Mouse (Mus musculus) CD4-positive, CD25-positive, alpha-beta regulatory T cell, adult 4 months (primary cell): ENCODE measurements around the gene Cbx5. TPM values are rescaled to one million over a fixed set of nuclear protein-coding genes. Genes with fewer than 3 reads are reported as not detected.
"Not testable (repeated sequence)": the region's sequence is repeated elsewhere in the genome, so short reads cannot be mapped to it uniquely, and the experiment has no call there.

ENCODE experiments used
- ATAC-seq: one replicate; pipeline ENCODE4 v1.8.0; 2017
- polyA plus RNA-seq, 2 experiments: library from polyadenylated mRNA; unstranded; fragments of 100-300 nt; shearing (Covaris generic); gene quantifications; one replicate each; pipeline ENCODE4 v1.2.1; 2017

The Cbx5 gene
- polyA plus RNA-seq, 2 experiments from 2014 or later = 20.0 to 24.9 TPM

DNA sequence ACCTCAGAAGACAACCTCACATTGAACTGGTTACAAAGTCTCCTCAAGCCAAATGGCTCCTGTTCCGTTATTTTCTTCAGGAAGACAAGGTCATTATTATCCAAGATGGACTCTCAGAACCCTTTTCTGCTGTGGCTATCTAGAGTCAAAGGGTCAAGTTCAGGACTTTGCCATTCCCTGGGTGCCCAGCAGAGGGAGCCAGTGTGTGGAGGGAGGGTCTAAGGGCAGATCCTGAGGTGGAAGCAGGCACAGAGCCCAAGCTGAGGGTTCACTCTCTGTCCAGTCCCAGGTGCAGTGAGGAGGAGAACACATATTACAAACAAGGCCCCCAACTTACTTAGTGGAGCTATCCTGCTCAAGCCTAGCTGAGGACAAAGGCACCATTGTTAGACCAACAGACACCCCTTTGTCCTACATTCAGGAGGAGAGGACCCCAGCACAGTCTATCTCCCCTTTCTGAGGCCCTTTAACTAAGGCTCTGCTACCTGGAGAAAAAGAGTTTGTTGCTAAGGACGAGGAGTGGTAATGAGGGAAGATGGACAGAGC lies 10.7 kb upstream of the Cbx5 start:
- ATAC-seq = peak; percentile 39

DNA sequence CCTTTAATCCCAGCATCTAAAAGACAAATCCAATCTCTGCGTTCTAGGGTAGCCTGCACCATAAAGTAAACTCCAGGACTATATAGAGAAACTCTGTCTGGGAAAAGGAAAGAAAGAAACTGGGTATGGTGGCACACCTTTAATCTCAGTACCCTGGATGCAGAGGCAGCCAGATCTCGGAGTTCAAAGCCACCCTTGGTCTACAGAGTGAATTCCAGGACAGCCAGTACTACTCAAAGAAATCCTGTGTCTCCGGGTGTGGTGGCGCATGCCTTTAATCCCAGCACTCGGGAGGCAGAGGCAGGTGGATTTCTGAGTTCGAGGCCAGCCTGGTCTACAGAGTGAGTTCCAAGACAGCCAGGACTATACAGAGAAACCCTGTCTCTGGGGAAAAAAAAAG lies 9.9 kb upstream of the Cbx5 start:
- ATAC-seq = not testable (repeated sequence)

- no peak for ATAC-seq
Observed at GRCm38 (mm10) chr15:103248401-103249313, 9.0 kb upstream of the Cbx5 start.

DNA sequence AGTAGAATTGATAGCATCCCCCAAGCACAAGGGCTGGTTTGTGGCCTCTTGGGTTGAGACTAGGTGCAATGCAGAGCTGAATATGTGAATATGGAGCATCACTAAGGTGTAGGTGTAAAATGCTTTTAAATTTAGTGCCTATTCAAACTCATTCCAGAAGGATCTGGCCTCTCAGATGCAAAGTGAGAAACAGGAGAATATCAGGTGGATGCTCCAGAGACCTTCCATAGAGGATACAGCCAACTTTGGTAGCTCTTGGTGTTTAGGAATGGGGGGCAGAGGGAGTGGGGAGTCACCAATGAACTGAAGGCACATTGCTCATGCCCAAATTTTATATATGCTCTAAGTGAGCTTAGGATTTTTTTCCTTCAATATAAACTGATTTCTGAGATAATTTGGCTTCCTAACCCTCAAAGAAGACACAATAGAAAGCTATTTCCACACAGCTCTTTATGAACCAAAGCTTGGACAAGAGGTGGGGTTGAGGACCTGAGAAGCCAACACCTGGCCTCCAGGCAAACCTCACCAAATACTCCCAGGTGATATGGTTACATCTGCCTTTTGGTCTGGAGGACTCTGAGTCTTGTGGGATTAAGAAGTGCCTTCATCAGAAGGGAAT lies 8.3 kb upstream of the Cbx5 start:
- ATAC-seq = no peak

GRCm38 (mm10) chr15:103247078-103247781 lies 7.6 kb upstream of the Cbx5 start:
- no peak for ATAC-seq

DNA sequence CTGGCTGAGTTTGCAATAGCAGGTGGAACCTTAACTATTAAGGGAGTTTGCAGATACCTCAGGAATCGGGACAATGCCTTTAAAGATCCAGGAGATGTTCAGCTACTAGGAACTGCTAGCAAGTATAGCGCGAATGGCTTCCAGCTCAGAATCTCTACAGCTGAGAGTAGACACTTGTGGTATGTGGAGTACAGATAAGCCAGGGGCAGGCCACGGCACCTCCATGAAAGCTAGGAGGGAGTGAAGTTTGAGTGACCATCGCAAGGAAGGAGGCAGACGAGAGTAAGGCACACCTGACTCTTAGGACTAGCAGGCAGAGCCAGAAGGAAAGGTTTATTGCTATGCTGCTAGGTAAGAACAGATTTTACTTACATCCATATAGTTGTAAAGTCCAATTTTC lies 6.0 kb upstream of the Cbx5 start:
- no peak for ATAC-seq

GRCm38 (mm10) chr15:103242885-103243284 lies 3.3 kb upstream of the Cbx5 start:
- no peak for ATAC-seq

DNA sequence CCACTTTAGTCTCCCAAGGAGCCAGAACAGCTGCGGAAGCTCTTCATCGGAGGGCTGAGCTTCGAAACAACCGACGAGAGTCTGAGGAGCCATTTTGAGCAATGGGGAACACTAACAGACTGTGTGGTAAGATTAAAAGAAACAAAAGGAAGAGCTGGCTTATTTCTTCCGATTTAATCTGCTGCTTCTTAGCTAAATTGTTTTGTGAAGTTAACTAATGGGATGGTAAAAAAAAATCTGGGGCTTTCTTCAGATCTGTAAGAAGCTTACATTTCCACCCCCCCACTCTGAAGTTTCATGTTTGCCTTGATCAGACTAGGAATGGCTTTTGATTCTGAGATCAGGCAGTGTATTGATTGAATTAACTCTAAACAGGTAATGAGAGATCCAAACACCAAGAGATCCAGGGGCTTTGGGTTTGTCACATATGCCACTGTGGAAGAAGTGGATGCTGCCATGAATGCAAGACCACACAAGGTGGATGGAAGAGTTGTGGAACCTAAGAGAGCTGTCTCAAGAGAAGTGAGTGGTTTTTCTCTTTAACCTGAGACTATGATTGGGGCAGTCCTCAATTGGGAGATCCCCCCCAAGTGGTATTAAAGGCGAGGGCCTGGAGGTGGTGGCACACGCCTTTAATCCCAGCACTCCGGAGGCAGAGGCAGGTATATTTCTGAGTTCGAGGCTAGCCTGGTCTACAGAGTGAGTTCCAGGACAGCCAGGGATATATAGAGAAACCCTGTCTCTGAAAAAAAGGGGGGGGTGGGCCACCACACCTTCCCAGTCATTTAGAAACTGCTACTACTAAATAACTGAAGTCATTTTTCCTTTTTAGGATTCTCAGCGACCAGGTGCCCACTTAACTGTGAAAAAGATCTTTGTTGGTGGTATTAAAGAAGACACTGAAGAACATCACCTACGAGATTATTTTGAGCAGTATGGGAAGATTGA lies 1.7 kb upstream of the Cbx5 start:
- not testable (repeated sequence) for ATAC-seq

GRCm38 (mm10) chr15:103240160-103241028 lies 778 bp upstream of the Cbx5 start, which contains the start of gene Hnrnpa1:
Gene Hnrnpa1, plus strand, starts transcription at chr15:103240432.
- ATAC-seq = peak; percentile 81

DNA sequence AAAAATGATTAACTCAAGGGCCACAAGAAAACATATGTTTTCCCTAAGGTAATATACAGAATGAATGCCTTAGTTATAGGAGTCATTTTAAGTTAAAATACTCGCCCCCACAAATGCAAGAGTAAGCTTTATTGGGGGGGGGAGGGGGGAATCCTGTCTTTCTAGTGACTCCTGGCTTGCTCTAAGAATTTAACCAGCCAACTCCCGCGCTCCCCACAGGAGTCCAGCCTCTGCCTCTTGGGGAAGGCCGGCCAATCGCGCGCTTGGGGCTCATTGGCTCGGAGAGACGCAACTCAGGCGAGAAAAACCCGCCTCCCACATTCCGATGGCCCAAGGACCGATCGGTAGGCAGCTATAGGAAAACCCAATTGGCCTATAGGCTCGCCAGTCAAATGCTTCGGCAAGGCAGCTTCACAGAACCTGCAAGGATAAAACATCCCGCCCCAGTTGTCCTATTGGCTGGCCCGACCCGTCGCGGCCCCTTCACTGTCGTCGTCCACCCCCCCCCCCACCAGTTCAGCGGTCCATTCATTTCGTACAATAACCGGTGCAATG lies 409 bp downstream of the Cbx5 start:
- peak; percentile 67 for ATAC-seq

GRCm38 (mm10) chr15:103237295-103237694 lies 2.3 kb downstream of the Cbx5 start:
- no peak for ATAC-seq

DNA sequence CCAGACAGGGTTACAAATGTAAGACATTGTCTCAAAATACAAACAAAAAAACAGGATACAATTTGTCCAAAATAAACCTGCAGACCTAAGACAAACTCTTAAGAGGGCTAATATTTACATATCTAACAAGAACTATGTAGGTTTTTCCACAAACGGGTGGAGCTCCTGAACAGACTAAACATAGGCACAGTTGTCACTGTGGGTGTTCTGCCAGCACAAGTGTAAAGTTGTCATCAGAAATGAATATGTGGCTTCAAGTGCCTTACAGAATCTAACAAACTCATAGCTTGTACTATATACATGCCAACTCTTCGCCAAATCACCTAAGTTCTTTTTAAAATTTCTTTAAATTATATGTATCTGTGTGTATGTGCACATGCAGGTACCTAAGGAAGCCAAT lies 6.5 kb downstream of the Cbx5 start:
- ATAC-seq = no peak

DNA sequence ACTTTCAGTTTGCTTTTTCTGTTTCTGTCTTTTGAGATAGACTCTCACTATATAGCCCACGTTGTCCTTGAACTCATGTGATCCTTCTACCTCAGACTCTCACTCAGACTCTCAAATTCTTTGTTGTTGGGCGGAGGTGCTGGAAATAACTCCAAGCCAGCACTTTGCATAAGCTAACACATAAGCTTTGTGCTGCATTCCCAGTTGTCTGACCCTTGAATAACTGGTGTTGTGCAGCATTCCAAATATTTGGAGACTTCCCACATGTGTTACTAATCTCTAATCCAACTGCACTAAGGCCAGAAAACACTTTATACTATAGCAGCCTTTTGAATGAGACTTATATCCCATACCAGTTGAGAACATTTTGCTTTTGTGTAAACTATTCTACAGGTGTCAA lies 10.7 kb downstream of the Cbx5 start:
- no peak for ATAC-seq

DNA sequence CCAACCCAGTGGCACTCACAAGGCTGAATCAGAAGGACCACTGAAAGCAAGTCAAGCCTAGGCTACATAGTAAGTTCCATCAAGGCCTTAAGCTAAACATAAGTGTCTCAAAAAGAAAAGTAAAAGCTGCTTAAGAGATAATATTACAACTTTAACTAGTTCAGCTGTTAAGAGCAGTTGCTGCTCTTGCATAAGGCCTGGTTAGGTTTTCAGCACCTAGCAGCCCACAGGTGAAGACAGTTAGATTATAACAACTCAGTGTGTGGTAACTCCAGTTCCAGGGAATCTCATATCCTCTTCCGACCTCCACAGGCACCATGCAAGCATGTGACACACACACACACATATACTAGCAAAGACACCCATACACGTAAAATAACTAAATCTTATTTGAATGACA lies 12.0 kb downstream of the Cbx5 start:
- ATAC-seq = no peak

GRCm38 (mm10) chr15:103227022-103227421 lies 12.6 kb downstream of the Cbx5 start:
- no peak for ATAC-seq

GRCm38 (mm10) chr15:103224161-103224560 lies 15.5 kb downstream of the Cbx5 start:
- no peak for ATAC-seq

DNA sequence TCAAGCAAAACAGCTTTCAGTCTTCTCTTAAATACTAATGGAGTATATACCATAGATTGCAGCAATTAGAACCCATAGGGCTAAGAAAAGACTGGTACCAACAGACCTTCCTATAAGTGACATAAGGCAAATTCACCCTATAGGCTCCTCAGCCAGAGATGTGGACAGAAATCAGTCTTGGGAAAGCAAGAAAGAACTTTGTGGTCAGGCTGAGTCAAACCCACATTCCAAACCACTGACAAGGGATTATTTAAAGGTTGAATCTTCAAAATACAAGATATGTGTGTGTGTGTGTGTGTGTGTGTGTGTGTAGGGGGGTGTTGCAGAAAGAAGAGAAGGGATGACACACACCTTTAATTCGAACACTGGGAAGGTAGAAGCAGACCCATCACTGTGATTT lies 18.2 kb downstream of the Cbx5 start:
- ATAC-seq = no peak

- no peak for ATAC-seq
Observed at GRCm38 (mm10) chr15:103220785-103221184, 18.8 kb downstream of the Cbx5 start.

GRCm38 (mm10) chr15:103216052-103216451 lies 23.6 kb downstream of the Cbx5 start:
- no peak for ATAC-seq
